Mouse (Mus musculus) small intestine, adult 10 weeks (tissue): ENCODE measurements around the gene Zfp12. TPM values are rescaled to one million over a fixed set of nuclear protein-coding genes. Genes with fewer than 3 reads are reported as not detected.

Source experiments
- polyA plus RNA-seq: library from polyadenylated mRNA; stranded (reverse); fragments of 350-450 nt; fragmentation: Illumina TruSeq; extraction: RNeasy Lipid Tissue Mini Kit (QIAGEN cat#74804); gene quantifications from one replicate; pipeline ENCODE4 v1.2.3, GENCODE M21; 2014; ENCODE audit warnings: low replicate concordance

The Zfp12 gene
- 3.0 TPM for polyA plus RNA-seq

GRCm38 (mm10) chr5:143235028-143235693 is at the start of gene Zfp12:
Gene Zfp12, plus strand, starts transcription at chr5:143235163.

GRCm38 (mm10) chr5:143226790-143227189 is 8.2 kb upstream of the Zfp12 start, which contains the start of gene Spdye4a:
Gene Spdye4a, minus strand, starts transcription at chr5:143226890.

GRCm38 (mm10) chr5:143269363-143270150 is 34.6 kb downstream of the Zfp12 start, which contains the start of gene Zfp316:
Gene Zfp316, minus strand, starts transcription at chr5:143270022.

GRCm38 (mm10) chr5:143293404-143293803 is 58.4 kb downstream of the Zfp12 start, which contains the start of gene Zfp853:
Gene Zfp853, minus strand, starts transcription at chr5:143293623.

Other genes with a start within 250 kb of the Zfp12 start
- gene Rnf216, start 122.2 kb upstream of the Zfp12 start, polyA plus RNA-seq, result 21.9 TPM
- not detected for gene Olfr718-ps1, start 87.6 kb upstream of the Zfp12 start, polyA plus RNA-seq
- 4.9 TPM for gene Rbak, start 54.4 kb upstream of the Zfp12 start, polyA plus RNA-seq
- not detected for gene Spdye4b, start 54.1 kb upstream of the Zfp12 start, polyA plus RNA-seq
- not detected for gene Spdye4a, start 8.3 kb upstream of the Zfp12 start, polyA plus RNA-seq
- gene Zfp316, start 34.9 kb downstream of the Zfp12 start, polyA plus RNA-seq, result 0.15 TPM
- gene Zfp853, start 58.5 kb downstream of the Zfp12 start, polyA plus RNA-seq, result not detected
- 0.30 TPM for gene E130309D02Rik, start 80.2 kb downstream of the Zfp12 start, polyA plus RNA-seq
- 2.7 TPM for gene Zdhhc4, start 94.1 kb downstream of the Zfp12 start, polyA plus RNA-seq
- not detected for gene Grid2ip, start 122.2 kb downstream of the Zfp12 start, polyA plus RNA-seq
- 173 TPM for gene Kdelr2, start 168.7 kb downstream of the Zfp12 start, polyA plus RNA-seq
- 1.2 TPM for gene Daglb, start 229.4 kb downstream of the Zfp12 start, polyA plus RNA-seq